Mouse (Mus musculus): Measurements from ENCODE around the gene Tcf15.

DNA sequence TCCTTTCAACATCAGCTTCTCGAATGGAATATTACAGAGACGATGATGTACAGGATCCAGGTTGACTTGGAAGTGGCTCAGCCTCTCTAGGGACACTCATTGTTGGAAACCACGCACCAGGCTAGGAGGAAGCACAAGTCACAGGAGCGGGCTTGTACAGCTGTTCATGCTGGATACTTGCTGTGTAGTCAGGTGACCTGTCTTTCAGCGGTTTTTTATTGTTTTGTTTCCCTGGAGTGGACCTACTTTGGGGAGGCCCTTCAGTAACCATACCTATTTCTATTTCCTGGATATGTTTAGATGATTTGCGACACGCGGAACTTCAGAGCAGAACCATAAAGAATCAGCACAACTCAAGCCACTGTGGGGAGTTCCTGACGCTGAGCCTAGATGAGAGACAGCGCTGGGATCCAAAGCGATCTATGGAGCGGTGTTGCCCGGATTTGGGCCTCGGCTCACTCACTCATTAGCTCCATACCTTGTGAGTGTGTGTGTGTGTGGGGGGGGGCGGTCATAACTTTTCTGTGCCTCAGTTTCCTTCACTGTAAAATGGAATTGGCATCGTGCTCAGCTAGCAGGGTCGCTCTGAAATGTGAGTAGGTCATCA, 38.5 kb upstream of the Tcf15 start:
- no peak for TF ChIP-seq CTCF (conservative IDR thresholded peaks at IDR 0.05; ENCODE audit: insufficient read depth, insufficient read length, low read depth, low read length)
- TF ChIP-seq POLR2A (IDR thresholded peaks at IDR 0.05; ENCODE audit: low read depth, low read length), result no peak
